Mouse (Mus musculus) macrophage (primary cell): ENCODE data around the gene Lst1. TPM values are rescaled to one million over a fixed set of nuclear protein-coding genes. Genes with fewer than 3 reads are reported as not detected.

ENCODE experiments used
- H3K27ac ChIP-seq: fragments of 350-480 bp; formaldehyde crosslinking; 2 replicates; pipeline ENCODE4 v1.9.0; 2021
- H3K36me3 ChIP-seq: fragments of 350-480 bp; formaldehyde crosslinking; 2 replicates; pipeline ENCODE4 v1.9.0; 2021; ENCODE audit errors: inconsistent target
- H3K4me3 ChIP-seq: fragments of 350-480 bp; formaldehyde crosslinking; 2 replicates; pipeline ENCODE4 v1.9.0; 2021; ENCODE audit errors: inconsistent target
- H3K79me2 ChIP-seq: fragments of 350-480 bp; formaldehyde crosslinking; 2 replicates; pipeline ENCODE4 v1.9.0; 2021; ENCODE audit errors: inconsistent target
- WGBS: methylation state at CpG from one replicate; pipeline ENCODE4 v1.1.7; 2026; ENCODE audit warnings: inconsistent platforms; ENCODE audit not compliant: missing documents; 5-methylcytosine and 5-hydroxymethylcytosine counted together
- polyA plus RNA-seq: library from polyadenylated mRNA; stranded (reverse); fragments of 250-400 nt; gene quantifications from 3 replicates; pipeline ENCODE4 v1.2.4, GENCODE M21; 2018; ENCODE audit warnings: inconsistent platforms

Lst1 gene
- polyA plus RNA-seq, 1 experiment from 2014 or later, result 322 TPM

GRCm38 (mm10) chr17:35153077-35153476, 35.2 kb downstream of the Lst1 start:
- H3K4me3 ChIP-seq, result no peak overlapping the region
- H3K79me2 ChIP-seq, result peaks cover 44% of the 10 kb centered on the region
- peaks cover 88% of the 10 kb centered on the region for H3K36me3 ChIP-seq
- H3K27ac ChIP-seq, result no peak overlapping the region
- WGBS, result 93% methylated on average over 9 of the region's 9 CpGs

- Histone ChIP-seq H3K27ac (no peak overlapping the region), H3K4me3 (no peak overlapping the region), H3K36me3 (peaks cover 83% of the 10 kb centered on the region), H3K79me2 (peaks cover 34% of the 10 kb centered on the region)
- WGBS, result 98% methylated on average over 4 of the region's 4 CpGs
Observed at GRCm38 (mm10) chr17:35152121-35152520, 36.1 kb downstream of the Lst1 start.

GRCm38 (mm10) chr17:35147922-35148639, 40.2 kb downstream of the Lst1 start:
- WGBS, result 76% methylated on average over 5 of the region's 5 CpGs
- Histone ChIP-seq H3K36me3 (peaks cover 81% of the 10 kb centered on the region), H3K79me2 (no peaks in the 10 kb centered on the region; the same call in 1 of the 2 replicates), H3K4me3 (no peak overlapping the region), H3K27ac (no peak overlapping the region)

GRCm38 (mm10) chr17:35147348-35147747, 40.9 kb downstream of the Lst1 start:
- H3K36me3 ChIP-seq, result peaks cover 81% of the 10 kb centered on the region
- no peak overlapping the region for H3K27ac ChIP-seq
- 89% methylated on average over 2 of the region's 3 CpGs for WGBS
- no peaks in the 10 kb centered on the region; the same call in 1 of the 2 replicates for H3K79me2 ChIP-seq
- H3K4me3 ChIP-seq, result no peak overlapping the region

GRCm38 (mm10) chr17:35146139-35146538, 42.1 kb downstream of the Lst1 start:
- peaks cover 88% of the 10 kb centered on the region for H3K36me3 ChIP-seq
- H3K79me2 ChIP-seq, result peaks cover 5% of the 10 kb centered on the region; the same call in 1 of the 2 replicates
- H3K27ac ChIP-seq, result no peak overlapping the region
- 95% methylated on average over 5 of the region's 5 CpGs for WGBS
- H3K4me3 ChIP-seq, result no peak overlapping the region

GRCm38 (mm10) chr17:35141971-35142370, 46.3 kb downstream of the Lst1 start:
- H3K36me3 ChIP-seq, result peaks cover 86% of the 10 kb centered on the region
- H3K4me3 ChIP-seq, result no peak overlapping the region
- H3K27ac ChIP-seq, result no peak overlapping the region
- H3K79me2 ChIP-seq, result peaks cover 46% of the 10 kb centered on the region
- 94% methylated on average over 6 of the region's 6 CpGs for WGBS

GRCm38 (mm10) chr17:35140490-35140996, 47.7 kb downstream of the Lst1 start:
- Histone ChIP-seq H3K36me3 (peaks cover 72% of the 10 kb centered on the region), H3K27ac (no peak overlapping the region), H3K4me3 (no peak overlapping the region), H3K79me2 (peaks cover 60% of the 10 kb centered on the region)
- WGBS, result 96% methylated on average over 15 of the region's 16 CpGs

GRCm38 (mm10) chr17:35139269-35139668, 49.0 kb downstream of the Lst1 start:
- H3K27ac ChIP-seq, result no peak overlapping the region
- peaks cover 60% of the 10 kb centered on the region for H3K36me3 ChIP-seq
- H3K4me3 ChIP-seq, result no peak overlapping the region
- 91% methylated on average over 3 of the region's 3 CpGs for whole genome bisulfite sequencing
- peaks cover 62% of the 10 kb centered on the region for H3K79me2 ChIP-seq

GRCm38 (mm10) chr17:35135591-35136320, 52.5 kb downstream of the Lst1 start:
- Histone ChIP-seq H3K27ac (peak overlapping the region; percentile 88), H3K36me3 (peaks cover 26% of the 10 kb centered on the region), H3K79me2 (peaks cover 53% of the 10 kb centered on the region), H3K4me3 (peak overlapping the region; percentile 88)
- under 1% methylated on average over 38 of the region's 43 CpGs for WGBS

Other genes starting within 250 kb of the Lst1 start
- 0.57 to 1.2 TPM (median 0.69 TPM) in 3 replicates for gene Hspa1b, start 229.2 kb downstream of the Lst1 start, polyA plus RNA-seq
- gene Gm20481, start 218.5 kb downstream of the Lst1 start, polyA plus RNA-seq, result not detected in 3 replicates
- 1.2 to 1.9 TPM (median 1.8 TPM) in 3 replicates for gene Hspa1a, start 216.3 kb downstream of the Lst1 start, polyA plus RNA-seq
- 0.47 to 1.7 TPM (median 0.96 TPM) in 3 replicates for gene Hspa1l, start 215.7 kb downstream of the Lst1 start, polyA plus RNA-seq
- 16.5 to 52.8 TPM (median 51.4 TPM) in 3 replicates for gene Lsm2, start 206.6 kb downstream of the Lst1 start, polyA plus RNA-seq
- 7.7 to 37.5 TPM (median 19.2 TPM) in 3 replicates for gene Vars, start 187.5 kb downstream of the Lst1 start, polyA plus RNA-seq
- 0.06 to 0.32 TPM (median 0.07 TPM) in 3 replicates for gene Vwa7, start 171.9 kb downstream of the Lst1 start, polyA plus RNA-seq
- not detected in 3 replicates for gene Sapcd1, start 160.4 kb downstream of the Lst1 start, polyA plus RNA-seq
- gene Msh5, start 141.7 kb downstream of the Lst1 start, polyA plus RNA-seq, result 0.48 to 0.51 TPM (median 0.50 TPM) in 3 replicates
- 359 to 667 TPM (median 372 TPM) in 3 replicates for gene Clic1, start 138.5 kb downstream of the Lst1 start, polyA plus RNA-seq
- 3.3 to 9.6 TPM (median 4.8 TPM) in 3 replicates for gene Ddah2, start 129.4 kb downstream of the Lst1 start, polyA plus RNA-seq
- gene Ly6g6c, start 123.1 kb downstream of the Lst1 start, polyA plus RNA-seq, result not detected in 3 replicates
- 0.17 TPM in 1 of 3 replicates, not detected in the others for gene Mpig6b, start 122.3 kb downstream of the Lst1 start, polyA plus RNA-seq
- gene Ly6g6e, start 111.5 kb downstream of the Lst1 start, polyA plus RNA-seq, result not detected in 3 replicates
- gene Ly6g6d, start 110.4 kb downstream of the Lst1 start, polyA plus RNA-seq, result 0.43 to 1.7 TPM (median 0.88 TPM) in 3 replicates
- gene Ly6g6f, start 102.8 kb downstream of the Lst1 start, polyA plus RNA-seq, result not detected in 3 replicates
- gene Abhd16a, start 99.2 kb downstream of the Lst1 start, polyA plus RNA-seq, result 33.9 to 63.2 TPM (median 53.2 TPM) in 3 replicates
- gene Ly6g5c, start 80.2 kb downstream of the Lst1 start, polyA plus RNA-seq, result not detected in 3 replicates
- gene Ly6g5b, start 73.0 kb downstream of the Lst1 start, polyA plus RNA-seq, result 0.36 to 0.46 TPM in 2 of 3 replicates, not detected in the other
- gene Gpank1, start 67.0 kb downstream of the Lst1 start, polyA plus RNA-seq, result 11.4 to 18.0 TPM (median 13.2 TPM) in 3 replicates
- 129 to 166 TPM (median 149 TPM) in 3 replicates for gene Csnk2b, start 66.4 kb downstream of the Lst1 start, polyA plus RNA-seq
- 11.5 to 23.5 TPM (median 22.0 TPM) in 3 replicates for gene D17H6S53E, start 62.1 kb downstream of the Lst1 start, polyA plus RNA-seq
- not detected in 3 replicates for gene Apom, start 56.4 kb downstream of the Lst1 start, polyA plus RNA-seq
- gene Bag6, start 53.3 kb downstream of the Lst1 start, polyA plus RNA-seq, result 103 to 118 TPM (median 104 TPM) in 3 replicates
- gene Prrc2a, start 23.5 kb downstream of the Lst1 start, polyA plus RNA-seq, result 91.3 to 139 TPM (median 124 TPM) in 3 replicates
- 231 to 253 TPM (median 243 TPM) in 3 replicates for gene Aif1, start 12.4 kb downstream of the Lst1 start, polyA plus RNA-seq
- gene Ltb, start 6.0 kb upstream of the Lst1 start, polyA plus RNA-seq, result 0.33 to 0.50 TPM (median 0.48 TPM) in 3 replicates
- 20.0 to 57.4 TPM (median 38.0 TPM) in 3 replicates for gene Tnf, start 13.6 kb upstream of the Lst1 start, polyA plus RNA-seq
- gene Lta, start 16.9 kb upstream of the Lst1 start, polyA plus RNA-seq, result not detected in 3 replicates
- not detected in 3 replicates for gene Gm16181, start 32.4 kb upstream of the Lst1 start, polyA plus RNA-seq
- gene Atp6v1g2, start 45.2 kb upstream of the Lst1 start, polyA plus RNA-seq, result 5.0 to 12.5 TPM (median 6.9 TPM) in 3 replicates
- 8.3 to 16.7 TPM (median 14.8 TPM) in 3 replicates for gene Nfkbil1, start 47.4 kb upstream of the Lst1 start, polyA plus RNA-seq
- gene Ddx39b, start 53.3 kb upstream of the Lst1 start, polyA plus RNA-seq, result 113 to 158 TPM (median 122 TPM) in 3 replicates
- 2,972 to 5,352 TPM (median 3,334 TPM) in 3 replicates for gene H2-D1, start 74.3 kb upstream of the Lst1 start, polyA plus RNA-seq
- gene H2-Q1, start 132.0 kb upstream of the Lst1 start, polyA plus RNA-seq, result not detected in 3 replicates
- gene H2-Q2, start 153.8 kb upstream of the Lst1 start, polyA plus RNA-seq, result not detected in 3 replicates
- 54.4 to 151 TPM (median 62.1 TPM) in 3 replicates for gene H2-Q4, start 191.2 kb upstream of the Lst1 start, polyA plus RNA-seq
- gene H2-Q6, start 236.4 kb upstream of the Lst1 start, polyA plus RNA-seq, result 6.1 to 11.8 TPM (median 9.4 TPM) in 3 replicates